Mouse (Mus musculus) CH12.LX (cell line): ENCODE results near the gene Klhl10. TPM values are rescaled to one million over a fixed set of nuclear protein-coding genes. Genes with fewer than 3 reads are reported as not detected.

ENCODE experiments used
- DNase-seq: peaks from one replicate; pipeline ENCODE4 v3.0.0-alpha.2; 2013; ENCODE audit errors: extremely low read depth
- H3K27ac ChIP-seq: 2 replicates; pipeline ENCODE4 v1.5.1; 2012; ENCODE audit warnings: low read depth, mild to moderate bottlenecking, control low read depth, moderate library complexity; ENCODE audit not compliant: insufficient read depth
- H3K27me3 ChIP-seq: replicated peaks from 2 replicates; pipeline ENCODE3; 2012; ENCODE audit warnings: inconsistent platforms
- H3K36me3 ChIP-seq, 2 experiments: replicated peaks in 1 of 2; 2 replicates each; pipeline versions ENCODE3 to v1.6.1; 2012; ENCODE audit warnings: inconsistent platforms in 1 of 2, low read length in 1 of 2, mild to moderate bottlenecking in 1 of 2, mixed read lengths in 1 of 2, moderate library complexity in 1 of 2; ENCODE audit not compliant: control insufficient read depth in 1 of 2, insufficient read depth in 1 of 2
- H3K4me1 ChIP-seq, 2 experiments: 2 replicates each; pipeline ENCODE4 v1.6.1; 2012; ENCODE audit warnings: inconsistent platforms in 1 of 2, moderate library complexity in 1 of 2; ENCODE audit not compliant: insufficient read depth in 2 of 2, control insufficient read depth in 1 of 2
- H3K4me2 ChIP-seq: 2 replicates; pipeline ENCODE4 v1.6.1; 2012; ENCODE audit warnings: low read depth, mild to moderate bottlenecking, control low read depth; ENCODE audit not compliant: poor library complexity, insufficient read depth, severe bottlenecking
- H3K4me3 ChIP-seq, 3 experiments: fragments of 150-350 bp in 1 of 3; sonication (generic) in 1 of 3; replicated peaks in 1 of 3; 2 replicates each; pipeline versions ENCODE3 to v1.5.1; 2011 to 2012; ENCODE audit warnings: low read depth in 2 of 3, low read length in 2 of 3, mild to moderate bottlenecking in 2 of 3, moderate library complexity in 2 of 3, control low read depth in 1 of 3, improper control_type of control experiment in 1 of 3, inconsistent platforms in 1 of 3, mixed read lengths in 1 of 3; ENCODE audit not compliant: poor library complexity in 1 of 3
- H3K79me2 ChIP-seq: replicated peaks from 2 replicates; pipeline ENCODE4 v1.6.1; 2012; ENCODE audit warnings: mild to moderate bottlenecking, moderate library complexity; ENCODE audit not compliant: control insufficient read depth, poor library complexity, insufficient read depth, severe bottlenecking; ENCODE audit errors: extremely low read depth
- H3K9ac ChIP-seq: 2 replicates; pipeline ENCODE4 v1.6.1; 2012; ENCODE audit warnings: low read depth, mild to moderate bottlenecking, control low read depth, moderate library complexity; ENCODE audit not compliant: insufficient read depth
- H3K9me3 ChIP-seq: replicated peaks from 2 replicates; pipeline ENCODE3; 2012; ENCODE audit warnings: low read length, inconsistent platforms, mixed read lengths
- CHD1 ChIP-seq: IDR thresholded peaks from 2 replicates; pipeline ENCODE4 v1.6.1; 2012; ENCODE audit warnings: low read depth, low read length, improper control_type of control experiment, inconsistent platforms
- CHD2 ChIP-seq: IDR thresholded peaks from 2 replicates; pipeline ENCODE4 v1.6.1; 2011; ENCODE audit warnings: low read length, improper control_type of control experiment
- CTCF ChIP-seq, 2 experiments: IDR thresholded peaks in 1 of 2; conservative IDR thresholded peaks in 1 of 2; 2 replicates each; pipeline ENCODE4 v1.5.1; 2011 to 2012; ENCODE audit warnings: low read depth in 2 of 2, low read length in 2 of 2, improper control_type of control experiment in 1 of 2, inconsistent platforms in 1 of 2, mild to moderate bottlenecking in 1 of 2, moderate library complexity in 1 of 2
- E2F4 ChIP-seq: IDR thresholded peaks from 2 replicates; pipeline ENCODE4 v1.6.1; 2011; ENCODE audit warnings: low read depth, low read length, improper control_type of control experiment; ENCODE audit not compliant: insufficient replicate concordance
- IRF4 ChIP-seq: IDR thresholded peaks from 2 replicates; pipeline ENCODE4 v1.6.1; 2014; ENCODE audit warnings: low read depth, mild to moderate bottlenecking, inconsistent platforms, low read length, improper control_type of control experiment
- JUN ChIP-seq: IDR thresholded peaks from 2 replicates; pipeline ENCODE4 v1.6.1; 2011; ENCODE audit warnings: low read depth, mild to moderate bottlenecking, low read length, improper control_type of control experiment, moderate library complexity; ENCODE audit not compliant: insufficient read depth
- KAT2A ChIP-seq: IDR thresholded peaks from 2 replicates; pipeline ENCODE4 v1.6.1; 2012; ENCODE audit warnings: low read length, improper control_type of control experiment, inconsistent platforms; ENCODE audit not compliant: insufficient replicate concordance
- MAFK ChIP-seq: IDR thresholded peaks from 2 replicates; pipeline ENCODE4 v1.6.1; 2011; ENCODE audit warnings: low read length, improper control_type of control experiment; ENCODE audit not compliant: insufficient replicate concordance
- MAX ChIP-seq: IDR thresholded peaks from 2 replicates; pipeline ENCODE4 v1.6.1; 2011; ENCODE audit warnings: low read length, improper control_type of control experiment
- MEF2A ChIP-seq: IDR thresholded peaks from 2 replicates; pipeline ENCODE4 v1.6.1; 2014; ENCODE audit warnings: low read depth, mild to moderate bottlenecking, inconsistent platforms, low read length, improper control_type of control experiment, borderline replicate concordance
- NRF1 ChIP-seq: IDR thresholded peaks from 2 replicates; pipeline ENCODE4 v1.6.1; 2014; ENCODE audit warnings: low read depth, mild to moderate bottlenecking, inconsistent platforms, low read length, improper control_type of control experiment, moderate library complexity
- PAX5 ChIP-seq: IDR thresholded peaks from 2 replicates; pipeline ENCODE4 v1.6.1; 2012; ENCODE audit warnings: low read length, inconsistent platforms, mixed read lengths
- POLR2AphosphoS2 ChIP-seq: IDR thresholded peaks from 2 replicates; pipeline ENCODE4 v1.6.1; 2011; ENCODE audit warnings: low read depth, low read length, improper control_type of control experiment
- SIN3A ChIP-seq: IDR thresholded peaks from 2 replicates; pipeline ENCODE4 v1.6.1; 2012; ENCODE audit warnings: low read length, improper control_type of control experiment, inconsistent platforms
- SMC3 ChIP-seq: IDR thresholded peaks from 2 replicates; pipeline ENCODE4 v1.6.1; 2011; ENCODE audit warnings: low read depth, low read length, improper control_type of control experiment
- TCF12 ChIP-seq: IDR thresholded peaks from 2 replicates; pipeline ENCODE4 v1.6.1; 2014; ENCODE audit warnings: low read depth, mild to moderate bottlenecking, inconsistent platforms, low read length, improper control_type of control experiment
- UBTF ChIP-seq: IDR thresholded peaks from 2 replicates; pipeline ENCODE4 v1.6.1; 2012; ENCODE audit warnings: low read depth, mild to moderate bottlenecking, inconsistent platforms, low read length, improper control_type of control experiment, moderate library complexity
- ZKSCAN1 ChIP-seq: IDR thresholded peaks from 2 replicates; pipeline ENCODE4 v1.6.1; 2012; ENCODE audit warnings: low read depth, inconsistent platforms, low read length, improper control_type of control experiment, borderline replicate concordance
- dilution Hi-C: fragments of 300-500 bp; cut with MboI; formaldehyde crosslinking; loops from 2 replicates; pipeline ENCODE4 v1.14.3; 2020; ENCODE audit warnings: low sequenced_read_pairs; ENCODE audit not compliant: extremely low pct_unique_long_range_greater_than_20kb, extremely low pct_ligation_motif_present
- in situ Hi-C: fragments of 300-500 bp; cut with MboI; formaldehyde crosslinking; loops from 3 replicates; pipeline ENCODE4 v1.14.3; 2019; ENCODE audit warnings: low sequenced_read_pairs, low pct_ligation_motif_present, low pct_unique_long_range_greater_than_20kb, mixed read lengths
- polyA plus RNA-seq: library from polyadenylated mRNA; unstranded; fragments of >175 nt; gene quantifications from 2 replicates; pipeline ENCODE4 v1.2.1, GENCODE M21; 2012; ENCODE audit warnings: low read depth; ENCODE audit not compliant: insufficient read length
- total RNA-seq, 2 experiments: library from RNA; depleted of rRNA; stranded (reverse); fragments of 300-350 nt in 1 of 2; fragments of >200 nt in 1 of 2; gene quantifications; 2 replicates each; pipeline ENCODE4 v1.2.3; 2012 to 2014

The Klhl10 gene
- total and polyA plus RNA-seq, 3 experiments: 0.30 to 1.1 (median 0.48) TPM

DNA sequence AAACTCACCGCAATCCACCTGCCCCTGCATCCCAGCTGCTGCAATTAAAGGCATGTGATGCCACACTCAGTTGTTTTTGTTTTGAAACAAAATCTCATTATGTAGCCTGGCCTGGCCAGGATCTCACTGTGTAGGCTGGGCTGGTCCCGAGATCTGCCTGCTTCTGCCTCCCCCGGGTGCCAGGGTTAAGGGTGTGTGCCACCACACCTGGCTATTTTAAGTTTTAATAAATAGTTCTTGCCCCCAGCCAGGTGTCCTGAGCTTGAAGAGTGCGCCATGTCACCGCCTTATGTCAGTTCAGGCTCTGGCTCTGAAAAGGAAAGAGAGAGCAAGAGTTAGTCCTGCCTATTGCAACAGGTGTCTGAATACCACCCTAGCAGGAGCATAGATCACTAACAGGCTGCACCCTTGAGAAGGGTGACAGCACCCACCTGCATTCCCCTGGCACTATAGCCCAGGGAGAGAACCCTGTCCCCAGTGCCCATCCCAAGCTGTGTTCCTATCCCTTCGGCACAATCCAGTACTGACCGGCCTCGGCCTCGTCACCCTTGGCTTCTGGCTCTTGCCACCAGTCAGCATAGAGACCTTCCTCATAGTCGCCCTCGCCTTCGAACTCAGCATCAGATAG lies 32.8 kb upstream of the Klhl10 start:
- Histone ChIP-seq H3K4me3 (no peak overlapping the region), H3K9ac (no peak overlapping the region), H3K36me3 (no peaks in the 10 kb centered on the region), H3K79me2 (no peaks in the 10 kb centered on the region), H3K27me3 (peaks cover 58% of the 10 kb centered on the region)
- in situ Hi-C loops: loop anchor here (5.0 kb wide), 1 partner anchor 47 kb away; no protein-coding TSS in a partner anchor
- TF ChIP-seq MEF2A (no peak), E2F4 (no peak), UBTF (no peak), MAFK (no peak), SIN3A (no peak), CHD1 (no peak), POLR2AphosphoS2 (no peak), CHD2 (no peak), CTCF (conservative IDR thresholded peaks at IDR 0.05 in 1 of 2, IDR thresholded peaks at IDR 0.05 in 1 of 2; ENCODE audit: low read depth in 2 of 2, low read length in 2 of 2) (no peak)
- TF ChIP-seq, all 38 proteins: peak for 0
- no peak for DNase-seq
- H3K4me1 ChIP-seq: peaks cover 0 to 6% of the 10 kb centered on the region in 2 experiments; a peak in 1 of 4 replicates
- H3K9me3 ChIP-seq: no peaks in the 10 kb centered on the region
- no peak overlapping the region for H3K4me2 ChIP-seq
- dilution Hi-C loops: no loop called here
- no peak overlapping the region for H3K27ac ChIP-seq

- Histone ChIP-seq H3K4me2 (no peak overlapping the region), H3K4me3 (no peak overlapping the region), H3K27ac (no peak overlapping the region), H3K79me2 (no peaks in the 10 kb centered on the region), H3K9ac (no peak overlapping the region), H3K4me1 (peaks cover 0 to 6% of the 10 kb centered on the region in 2 experiments; a peak in 1 of 4 replicates), H3K9me3 (no peaks in the 10 kb centered on the region), H3K27me3 (peaks cover 50% of the 10 kb centered on the region)
- DNase-seq: no peak
- in situ Hi-C loops: loop anchor here (5.0 kb wide), 1 partner anchor 47 kb away; no protein-coding TSS in a partner anchor
- TF ChIP-seq IRF4 (no peak), E2F4 (no peak), SMC3 (no peak), KAT2A (no peak), NRF1 (no peak), ZKSCAN1 (no peak), TCF12 (no peak), MAX (no peak), JUN (no peak), PAX5 (no peak)
- TF ChIP-seq, all 38 proteins: peak for 0
- H3K36me3 ChIP-seq: no peaks in the 10 kb centered on the region
- dilution Hi-C loops: no loop called here
These were observed 32.0 kb upstream of the Klhl10 start for GRCm38 (mm10) chr11:100409686-100410085.
